Mouse (Mus musculus) macrophage (primary cell): ENCODE data around the gene Skor1. TPM values are rescaled to one million over a fixed set of nuclear protein-coding genes. Genes with fewer than 3 reads are reported as not detected.

ENCODE experiments used
- H3K27ac ChIP-seq: fragments of 350-480 bp; formaldehyde crosslinking; 2 replicates; pipeline ENCODE4 v1.9.0; 2021
- H3K36me3 ChIP-seq: fragments of 350-480 bp; formaldehyde crosslinking; 2 replicates; pipeline ENCODE4 v1.9.0; 2021; ENCODE audit errors: inconsistent target
- H3K4me3 ChIP-seq: fragments of 350-480 bp; formaldehyde crosslinking; 2 replicates; pipeline ENCODE4 v1.9.0; 2021; ENCODE audit errors: inconsistent target
- H3K79me2 ChIP-seq: fragments of 350-480 bp; formaldehyde crosslinking; 2 replicates; pipeline ENCODE4 v1.9.0; 2021; ENCODE audit errors: inconsistent target
- WGBS: methylation state at CpG from one replicate; pipeline ENCODE4 v1.1.7; 2026; ENCODE audit warnings: inconsistent platforms; ENCODE audit not compliant: missing documents; 5-methylcytosine and 5-hydroxymethylcytosine counted together
- polyA plus RNA-seq: library from polyadenylated mRNA; stranded (reverse); fragments of 250-400 nt; gene quantifications from 3 replicates; pipeline ENCODE4 v1.2.4, GENCODE M21; 2018; ENCODE audit warnings: inconsistent platforms

Gene Skor1
- polyA plus RNA-seq, 1 experiment from 2014 or later, result 0.04 TPM

DNA sequence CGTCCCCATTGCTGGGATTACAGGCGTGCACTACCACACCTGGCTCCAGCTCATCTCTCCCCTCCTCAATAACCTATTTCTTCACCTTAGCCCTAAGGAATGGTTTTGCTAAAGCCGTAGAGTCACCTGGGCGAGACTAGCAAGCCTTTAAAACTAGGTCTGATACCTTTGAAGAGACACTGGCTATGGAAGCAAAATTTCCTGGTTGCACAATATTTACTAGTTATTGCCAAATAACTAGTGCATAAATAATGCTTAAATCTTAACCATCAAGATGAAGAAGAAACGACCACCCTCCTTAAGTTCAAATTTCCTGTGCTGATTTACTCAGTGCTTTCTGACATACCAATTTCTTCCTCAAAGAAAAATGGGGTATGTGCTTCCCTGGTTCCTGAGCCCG, 15.1 kb downstream of the Skor1 start:
- Histone ChIP-seq H3K36me3 (no peaks in the 10 kb centered on the region), H3K27ac (no peak overlapping the region)
- WGBS, result 16% methylated on average over 6 of the region's 6 CpGs

DNA sequence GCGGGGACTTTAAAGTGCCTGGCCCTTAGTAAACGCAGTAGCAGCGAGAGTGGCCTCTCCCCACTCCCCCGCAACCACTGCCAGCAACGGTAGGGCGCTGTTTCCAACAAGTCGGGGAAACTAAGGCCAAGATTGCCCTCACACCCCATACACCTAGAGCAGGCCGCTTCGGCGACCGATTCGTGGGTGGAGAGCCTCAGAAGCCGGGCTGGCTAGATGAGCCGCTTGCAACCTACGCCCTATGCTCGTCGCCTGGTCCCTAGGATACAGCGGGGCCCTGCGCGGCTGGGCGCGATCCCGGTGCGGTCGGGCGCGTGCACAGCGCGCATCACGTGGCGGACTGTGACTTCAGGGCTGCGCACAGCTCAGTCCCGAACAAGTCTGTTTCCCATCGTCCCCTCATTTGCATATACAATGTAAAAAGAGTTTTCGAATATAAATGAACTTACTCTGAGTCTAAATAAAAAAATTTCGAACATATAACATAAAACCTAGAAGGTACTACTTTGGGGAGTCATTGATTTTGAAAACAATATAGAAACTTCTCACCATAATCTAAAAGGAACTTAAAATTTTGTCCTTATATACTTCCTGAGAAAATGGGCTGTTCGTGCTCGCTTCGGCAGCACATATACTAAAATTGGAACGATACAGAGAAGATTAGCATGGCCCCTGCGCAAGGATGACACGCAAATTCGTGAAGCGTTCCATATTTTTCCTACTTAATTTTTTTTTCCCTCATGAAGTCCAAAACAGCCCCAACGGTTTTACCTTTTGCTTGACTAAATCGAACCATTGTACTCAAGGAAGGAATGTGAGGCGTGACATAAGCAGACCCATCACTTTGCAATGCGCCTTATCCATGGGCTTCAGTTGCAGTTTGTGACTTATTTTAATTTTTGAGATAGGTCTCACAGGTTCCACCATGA, 15.8 kb downstream of the Skor1 start:
- under 1% methylated on average over 48 of the region's 48 CpGs for WGBS
- H3K36me3 ChIP-seq, result no peaks in the 10 kb centered on the region

More for the DNA sequence above, 15.1 kb downstream of the Skor1 start:
- Histone ChIP-seq H3K4me3 (peak overlapping the region; percentile 7; the same call in 1 of the 2 replicates), H3K79me2 (no peaks in the 10 kb centered on the region)

DNA sequence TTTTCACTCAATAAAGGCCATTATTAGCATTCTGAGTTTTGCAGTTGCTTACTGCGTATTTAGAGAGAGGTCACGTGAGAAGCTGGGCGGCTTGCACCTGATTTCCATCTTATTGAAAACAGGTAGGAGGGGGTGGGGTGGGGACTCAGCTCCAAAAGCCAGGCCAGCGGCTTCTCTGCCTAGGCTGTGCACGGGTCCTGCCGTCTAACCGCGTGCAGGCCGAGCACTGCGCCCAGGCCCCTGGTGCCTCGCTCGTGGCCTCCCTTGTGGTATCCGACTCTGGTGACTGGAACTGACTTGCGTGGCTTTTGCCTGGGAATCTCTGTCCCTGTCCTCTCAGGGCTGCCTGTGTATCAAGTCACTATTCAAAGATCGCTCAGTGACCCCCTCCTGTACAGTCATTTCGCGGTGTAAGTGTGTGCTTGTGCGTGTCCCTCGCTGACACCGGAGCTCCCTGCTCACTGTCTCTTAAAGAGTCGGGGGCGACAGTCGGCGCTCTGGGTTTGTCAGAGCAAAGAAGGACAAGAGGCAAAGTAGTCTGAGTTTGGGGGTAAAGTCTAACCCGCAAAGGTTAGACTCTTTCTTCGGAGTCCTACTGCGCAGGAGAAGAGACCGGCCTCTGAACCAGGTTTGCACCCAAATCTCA, 16.7 kb downstream of the Skor1 start:
- 21% methylated on average over 28 of the region's 28 CpGs for WGBS
- Histone ChIP-seq H3K27ac (peak overlapping the region; percentile 54), H3K4me3 (peak overlapping the region; percentile 48), H3K79me2 (no peaks in the 10 kb centered on the region), H3K36me3 (no peaks in the 10 kb centered on the region)

More for the DNA sequence above, 15.8 kb downstream of the Skor1 start:
- Histone ChIP-seq H3K79me2 (no peaks in the 10 kb centered on the region), H3K27ac (peak overlapping the region; percentile 54), H3K4me3 (peak overlapping the region; percentile 48)

DNA sequence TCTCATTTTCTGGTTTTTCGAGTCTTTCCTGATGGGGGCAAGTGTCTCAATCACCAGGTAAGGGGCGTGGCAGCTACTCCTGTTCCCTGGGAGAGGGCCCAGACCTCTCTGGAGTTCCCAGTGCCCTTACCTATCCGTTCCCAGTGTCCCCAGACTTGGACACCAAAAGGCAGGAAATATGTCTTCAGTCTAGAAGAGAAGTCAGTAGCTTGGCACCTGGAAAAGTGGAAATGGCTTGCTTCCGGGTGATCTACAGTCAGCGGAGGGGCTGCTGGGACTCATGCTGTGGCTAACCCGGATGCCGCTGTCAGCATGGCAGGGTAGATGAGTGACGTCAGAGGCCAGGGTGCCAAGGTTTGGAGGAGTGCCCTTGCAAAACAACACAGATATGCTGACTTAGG, 19.1 kb downstream of the Skor1 start:
- WGBS, result 86% methylated on average over 8 of the region's 8 CpGs
- Histone ChIP-seq H3K36me3 (no peaks in the 10 kb centered on the region), H3K27ac (no peak overlapping the region), H3K4me3 (no peak overlapping the region), H3K79me2 (no peaks in the 10 kb centered on the region)

DNA sequence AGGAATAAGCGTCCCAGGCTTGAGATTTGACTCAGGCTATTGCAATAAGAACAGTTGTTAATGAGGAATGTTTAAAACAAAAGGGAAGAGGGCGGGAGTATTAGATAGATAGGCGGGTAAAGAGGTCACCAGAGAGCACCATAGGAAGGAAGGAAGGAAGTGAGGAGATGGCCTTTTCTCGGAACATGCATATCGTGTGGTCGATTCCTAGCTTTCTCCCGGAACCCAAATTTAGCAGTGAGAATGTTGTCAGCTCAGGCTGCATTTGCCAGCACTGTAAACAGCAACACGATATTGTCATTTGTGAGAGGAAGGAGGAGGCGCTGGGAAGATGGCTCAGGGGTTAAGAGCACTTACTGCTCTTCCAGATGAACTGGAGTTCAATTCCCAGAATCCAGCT, 24.2 kb downstream of the Skor1 start:
- Histone ChIP-seq H3K36me3 (no peaks in the 10 kb centered on the region), H3K27ac (peak overlapping the region; percentile 48), H3K4me3 (no peak overlapping the region), H3K79me2 (no peaks in the 10 kb centered on the region)
- WGBS, result 40% methylated on average over 9 of the region's 9 CpGs

DNA sequence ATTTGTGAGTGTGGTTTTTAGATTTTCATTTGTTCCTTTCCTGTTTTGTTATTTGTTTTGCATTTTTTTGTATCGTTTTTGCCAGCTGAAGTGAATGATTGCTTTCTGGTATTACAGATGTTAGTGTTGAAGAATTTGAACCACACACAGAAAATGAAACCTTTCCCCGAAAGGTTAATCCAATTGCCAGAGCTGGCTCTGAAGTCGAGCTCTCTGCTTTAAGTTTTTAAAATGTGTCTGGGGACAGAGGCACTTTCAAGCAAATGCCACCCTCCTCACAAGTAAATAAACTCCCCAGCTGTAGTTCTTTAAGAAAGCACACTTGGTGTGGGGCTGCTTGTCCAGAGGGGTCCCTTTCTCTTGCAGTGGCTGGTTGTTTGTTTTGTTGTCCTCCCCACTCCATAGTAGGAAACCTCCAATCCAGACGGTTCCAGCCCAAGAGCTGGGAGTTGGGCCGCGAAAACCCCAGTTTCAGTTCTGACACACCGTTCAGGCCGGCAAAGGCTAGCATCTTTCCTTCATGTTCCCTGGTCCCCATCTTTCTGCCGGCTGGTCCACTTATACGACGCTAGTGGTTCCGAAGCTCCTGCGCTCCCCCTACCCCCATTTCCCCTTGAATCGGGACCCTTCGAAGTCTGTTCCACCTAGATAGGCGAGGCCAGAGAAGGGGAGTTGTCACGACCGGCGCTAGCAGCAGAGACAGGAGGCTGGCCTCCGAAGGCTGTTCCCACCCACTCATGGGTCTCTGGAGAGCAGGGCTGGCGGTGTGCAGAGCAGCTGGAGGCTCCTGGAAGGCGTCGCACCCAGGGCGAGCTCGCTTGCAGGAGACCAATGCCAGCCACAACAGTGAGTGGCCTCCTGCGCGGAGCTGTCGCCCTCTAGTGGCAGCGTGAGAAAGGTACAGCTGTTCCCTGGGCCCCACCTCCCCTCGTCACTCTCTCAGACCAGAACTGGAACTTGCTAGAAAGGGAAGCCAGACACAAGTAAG, 25.0 kb downstream of the Skor1 start:
- 6% methylated on average over 30 of the region's 30 CpGs for WGBS
- Histone ChIP-seq H3K79me2 (no peaks in the 10 kb centered on the region), H3K36me3 (no peaks in the 10 kb centered on the region), H3K27ac (peak overlapping the region; percentile 48), H3K4me3 (peak overlapping the region; percentile 33)

DNA sequence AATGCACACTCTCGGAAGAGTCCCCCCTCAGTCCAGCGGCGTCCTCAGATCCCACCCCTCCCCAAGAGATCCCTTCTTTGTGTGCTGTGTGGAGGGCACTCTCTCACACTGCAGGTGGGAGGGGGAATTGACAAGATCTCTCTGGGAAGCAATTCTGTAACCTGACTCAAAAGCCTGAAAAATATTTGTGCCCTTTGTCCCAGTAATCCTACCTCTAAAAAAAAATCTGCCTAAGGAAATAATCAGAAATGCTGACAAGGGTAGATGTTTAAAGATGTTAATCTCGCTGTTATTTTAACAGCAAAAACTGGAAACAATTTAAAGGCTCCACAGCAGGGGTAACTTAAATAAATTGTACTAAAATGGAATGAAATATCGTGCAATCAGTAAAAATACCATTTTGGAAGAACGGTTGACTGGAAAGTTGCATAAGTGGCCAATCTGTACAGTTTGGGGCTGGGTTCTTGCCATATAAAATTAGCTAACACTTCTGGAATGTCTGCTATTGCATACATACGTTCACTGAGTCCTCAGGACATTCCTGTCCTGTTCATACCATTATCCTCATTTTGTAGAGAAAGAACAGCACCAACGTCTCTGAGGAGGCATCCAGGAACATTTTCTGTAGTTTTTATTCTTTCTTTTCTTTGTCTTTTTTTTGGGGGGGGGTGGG, 26.5 kb downstream of the Skor1 start:
- no peaks in the 10 kb centered on the region for H3K36me3 ChIP-seq
- WGBS, result 86% methylated on average over 8 of the region's 8 CpGs
- no peaks in the 10 kb centered on the region for H3K79me2 ChIP-seq
- H3K27ac ChIP-seq, result no peak overlapping the region
- H3K4me3 ChIP-seq, result no peak overlapping the region

DNA sequence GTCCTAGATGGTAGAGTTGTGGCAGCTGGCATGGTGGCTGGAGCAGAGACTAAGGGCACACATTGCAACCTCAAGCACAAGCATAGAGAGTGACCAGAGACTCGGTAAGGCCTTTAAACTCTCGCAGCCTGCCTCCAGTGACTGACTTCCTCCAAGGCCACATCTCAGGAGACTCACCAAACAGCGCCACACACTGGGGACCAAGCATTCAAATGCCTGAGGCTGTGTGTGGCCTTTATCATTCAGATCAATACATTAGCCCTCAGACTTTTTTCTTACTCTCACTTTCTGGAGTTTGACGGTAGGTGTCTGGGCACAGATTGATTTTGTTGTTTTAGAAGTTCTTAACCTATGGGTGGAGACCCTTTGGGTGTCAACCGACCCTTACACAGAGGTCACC, 30.4 kb downstream of the Skor1 start:
- WGBS, result 99% methylated on average over 5 of the region's 5 CpGs
- Histone ChIP-seq H3K79me2 (no peaks in the 10 kb centered on the region), H3K27ac (no peak overlapping the region), H3K36me3 (no peaks in the 10 kb centered on the region), H3K4me3 (no peak overlapping the region)

DNA sequence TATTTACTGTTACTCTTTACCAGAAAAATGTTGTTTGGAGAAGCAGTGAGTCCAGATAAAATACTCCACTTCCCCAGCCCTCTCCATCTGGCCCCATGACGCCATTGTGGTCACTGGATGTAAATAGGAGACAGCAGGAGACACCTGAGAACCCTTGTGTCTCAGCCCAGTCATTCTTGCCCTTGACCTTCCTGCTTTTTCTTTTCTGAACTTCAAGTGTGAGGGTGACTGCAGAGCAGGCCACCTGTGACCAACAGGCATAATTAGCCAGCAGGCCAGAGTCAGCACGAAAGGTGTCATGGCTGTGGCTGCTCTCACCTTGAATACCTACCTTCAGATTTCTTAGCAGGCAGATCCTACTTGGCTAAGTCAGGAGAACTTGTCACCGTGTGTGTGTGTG, 36.2 kb downstream of the Skor1 start:
- WGBS, result 86% methylated on average over 3 of the region's 3 CpGs
- Histone ChIP-seq H3K4me3 (no peak overlapping the region), H3K36me3 (no peaks in the 10 kb centered on the region), H3K27ac (no peak overlapping the region), H3K79me2 (no peaks in the 10 kb centered on the region)

DNA sequence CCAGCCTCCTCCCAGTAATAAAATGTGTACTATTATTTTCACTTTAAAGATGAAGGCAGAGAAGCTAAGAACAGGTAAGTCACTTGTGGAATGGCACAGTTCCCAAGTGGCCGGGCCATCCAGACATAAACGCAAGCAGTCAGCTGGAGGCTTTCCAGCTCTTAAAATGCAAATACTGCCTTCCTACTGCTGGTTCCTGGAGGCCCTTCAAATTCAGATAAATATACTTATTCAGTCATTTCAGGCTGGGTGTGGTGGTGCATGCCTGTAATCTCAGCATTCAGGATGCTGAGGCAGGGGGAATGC, 39.0 kb downstream of the Skor1 start:
- 54% methylated on average over 2 of the region's 2 CpGs for WGBS
- Histone ChIP-seq H3K79me2 (no peaks in the 10 kb centered on the region), H3K27ac (no peak overlapping the region), H3K4me3 (no peak overlapping the region), H3K36me3 (no peaks in the 10 kb centered on the region)

DNA sequence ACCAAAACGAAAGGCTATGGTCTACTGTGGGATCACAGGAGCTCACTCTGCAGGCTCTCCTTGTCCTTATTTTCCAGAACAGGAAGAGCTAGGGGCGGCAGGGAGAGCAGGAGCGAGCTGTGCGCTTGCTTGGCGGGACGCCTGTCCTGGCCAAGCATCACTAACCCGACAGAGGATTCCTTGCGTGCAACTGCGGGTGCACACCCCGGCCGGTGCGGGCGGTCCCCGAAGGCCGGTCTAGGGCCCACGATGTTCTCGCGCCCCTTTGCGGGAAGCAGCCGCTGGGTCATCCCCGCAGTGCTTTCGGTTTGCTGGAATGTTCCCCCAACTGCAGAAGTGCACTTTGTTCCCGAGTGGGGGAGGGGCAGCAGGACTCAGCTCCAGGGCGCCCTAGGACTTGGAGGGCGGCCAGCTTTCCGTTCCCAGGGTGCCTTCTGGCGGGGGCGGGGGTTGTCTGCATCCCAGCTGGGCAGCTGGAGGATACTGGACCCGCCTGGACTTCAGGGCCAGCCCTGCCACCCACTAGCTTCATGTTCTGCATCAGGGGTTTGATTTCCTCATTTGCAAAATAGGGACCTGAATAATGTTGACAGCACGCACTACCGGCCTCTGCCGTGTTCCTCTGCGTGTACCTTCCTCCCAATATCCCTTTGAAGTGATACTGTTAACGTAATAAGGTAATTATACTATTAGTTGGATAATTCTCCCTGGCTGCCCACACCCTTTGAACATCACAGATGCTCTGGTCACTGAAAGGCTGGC, 39.6 kb downstream of the Skor1 start:
- H3K4me3 ChIP-seq, result peak overlapping the region; percentile 41
- H3K79me2 ChIP-seq, result no peaks in the 10 kb centered on the region
- 2% methylated on average over 34 of the region's 34 CpGs for WGBS
- 0 out of 2 replicates have a peak overlapping the region, but pooled peaks have one; percentile 21 for H3K27ac ChIP-seq
- no peaks in the 10 kb centered on the region for H3K36me3 ChIP-seq

DNA sequence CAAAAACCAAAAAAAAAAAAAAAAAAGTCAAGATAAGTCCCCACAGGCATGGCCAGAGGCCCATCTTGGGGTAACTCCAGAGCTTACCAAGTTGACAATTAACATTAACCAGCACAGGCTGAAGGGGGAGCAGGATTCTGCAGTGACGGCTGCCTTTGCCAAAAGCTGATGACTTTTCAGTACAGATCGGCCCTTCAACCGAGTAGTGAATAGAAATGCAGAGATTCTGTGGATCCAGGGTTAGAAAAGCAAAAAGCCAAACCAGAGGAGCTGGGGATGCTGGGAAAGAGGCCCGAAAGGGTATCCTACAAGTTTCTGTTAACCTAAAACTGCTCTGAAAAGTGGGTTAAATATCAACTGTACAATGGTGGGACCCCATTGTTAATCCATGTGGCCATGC, 40.2 kb downstream of the Skor1 start:
- Histone ChIP-seq H3K27ac (0 out of 2 replicates have a peak overlapping the region, but pooled peaks have one; percentile 21), H3K4me3 (peak overlapping the region; percentile 41), H3K36me3 (no peaks in the 10 kb centered on the region), H3K79me2 (no peaks in the 10 kb centered on the region)
- 47% methylated on average over 4 of the region's 4 CpGs for WGBS

DNA sequence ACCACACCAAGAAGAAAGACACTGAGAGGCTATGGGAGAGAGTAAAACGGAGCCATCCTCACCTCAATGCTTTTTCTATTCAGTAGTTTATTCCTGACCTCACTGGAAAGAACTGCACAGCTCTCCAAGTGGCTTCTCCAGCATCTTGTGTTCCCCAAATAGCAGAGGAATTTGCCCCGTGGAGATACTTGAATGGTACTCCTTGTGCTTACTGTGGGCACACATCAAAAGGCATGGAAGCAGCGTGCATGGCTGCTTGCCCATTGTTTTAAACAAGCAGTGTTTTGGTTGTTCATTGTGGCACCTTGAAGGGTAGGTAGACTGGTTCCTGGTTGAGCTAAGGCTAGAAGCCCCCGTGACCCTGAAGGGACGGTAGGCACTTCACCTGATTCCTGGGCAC, 48.1 kb downstream of the Skor1 start:
- Histone ChIP-seq H3K4me3 (no peak overlapping the region), H3K27ac (no peak overlapping the region), H3K36me3 (no peaks in the 10 kb centered on the region), H3K79me2 (no peaks in the 10 kb centered on the region)
- 96% methylated on average over 5 of the region's 5 CpGs for WGBS
